Mouse (Mus musculus): ENCODE data around the gene Mbnl2.

Gene Mbnl2

GRCm38 (mm10) chr14:120318326-120318935, 43.0 kb downstream of the Mbnl2 start:
- in situ Hi-C loops (cut with MboI, MseI) = loop anchor here in 1 of 2 experiments (25.0 kb wide), 2 partner anchors 594 to 1044 kb away; partner anchors contain the start of gene Ipo5

DNA sequence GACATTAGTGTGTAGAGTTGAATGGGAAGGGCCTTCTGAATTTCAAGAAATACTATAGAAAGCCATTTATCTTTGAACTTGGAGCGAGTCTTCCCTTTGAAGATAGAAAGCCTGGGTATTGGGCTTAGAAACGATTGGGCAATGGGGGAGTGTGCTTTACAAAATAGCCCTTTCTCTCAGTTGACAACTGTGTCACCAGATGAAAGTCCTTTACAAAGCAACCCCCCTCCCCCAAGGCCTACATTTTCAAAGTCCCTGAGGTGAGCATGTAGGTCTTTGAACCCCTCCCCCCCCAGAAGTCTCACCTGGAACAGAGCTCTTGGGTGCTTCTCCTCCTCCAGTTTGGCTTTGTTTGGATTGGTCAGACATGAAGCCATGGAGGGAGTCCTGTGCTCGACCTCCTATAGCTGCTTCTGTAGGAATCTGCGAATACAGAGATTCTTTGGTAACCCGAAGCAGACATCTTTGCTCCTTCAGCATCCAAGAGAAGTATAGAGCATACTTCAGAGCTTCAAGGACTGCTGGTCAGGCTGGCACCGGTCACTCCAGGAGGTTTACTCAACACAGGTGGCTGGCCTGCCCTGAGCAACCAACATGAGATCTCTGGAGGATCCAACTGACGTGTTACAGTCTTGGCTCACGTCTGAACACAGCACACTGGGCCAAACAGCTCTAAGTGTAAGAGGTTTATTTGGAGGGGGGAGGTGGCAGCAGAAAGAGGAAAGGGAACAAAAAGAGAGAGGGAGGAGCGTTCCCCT, 43.7 kb downstream of the Mbnl2 start:
- in situ Hi-C loops (cut with MboI, MseI) = loop anchor here in 1 of 2 experiments (25.0 kb wide), 2 partner anchors 593 to 1043 kb away; partner anchors contain the start of gene Ipo5

DNA sequence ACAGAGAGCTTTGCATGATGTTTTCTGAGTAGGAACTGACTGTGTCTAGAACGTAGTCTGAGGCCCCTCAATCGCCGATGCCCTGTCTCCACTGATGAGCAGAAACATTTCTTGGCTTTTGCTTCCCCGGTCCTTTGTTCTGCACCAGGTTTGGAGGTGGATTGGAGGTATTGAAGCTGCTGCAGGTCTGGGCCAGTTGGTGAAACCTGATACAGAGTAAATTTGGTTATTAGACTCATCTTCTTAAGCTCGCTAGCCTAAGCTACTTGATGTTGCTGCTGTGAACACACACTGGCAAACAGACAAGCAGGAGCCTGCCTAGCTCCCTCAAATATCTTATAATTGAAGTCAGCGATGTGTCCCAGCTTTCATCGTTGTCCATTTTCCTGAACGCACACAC, 46.6 kb downstream of the Mbnl2 start:
- in situ Hi-C loops (cut with MboI, MseI) = loop anchor here in 1 of 2 experiments (25.0 kb wide), 2 partner anchors 590 to 1040 kb away; partner anchors contain the start of gene Ipo5

DNA sequence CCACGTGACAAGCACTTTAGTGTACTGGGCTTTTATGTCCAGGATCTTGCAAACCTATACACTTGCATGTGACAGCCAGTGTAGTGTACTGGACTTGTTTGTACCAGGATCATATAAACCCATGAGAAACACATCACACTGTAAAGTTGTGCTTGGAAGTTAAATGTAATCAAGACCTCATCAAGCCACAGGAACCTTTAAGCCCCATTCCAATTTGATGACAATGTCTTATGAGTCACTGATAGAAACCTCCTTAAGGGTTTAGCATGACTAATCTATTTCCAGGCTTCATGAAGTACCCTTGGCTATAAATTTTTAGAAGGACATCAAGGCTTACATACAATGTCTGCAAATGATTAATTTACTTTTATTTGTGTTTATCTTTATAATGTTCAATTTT, 47.6 kb downstream of the Mbnl2 start:
- in situ Hi-C loops (cut with MboI, MseI) = loop anchor here in 1 of 2 experiments (25.0 kb wide), 2 partner anchors 589 to 1039 kb away; partner anchors contain the start of gene Ipo5

DNA sequence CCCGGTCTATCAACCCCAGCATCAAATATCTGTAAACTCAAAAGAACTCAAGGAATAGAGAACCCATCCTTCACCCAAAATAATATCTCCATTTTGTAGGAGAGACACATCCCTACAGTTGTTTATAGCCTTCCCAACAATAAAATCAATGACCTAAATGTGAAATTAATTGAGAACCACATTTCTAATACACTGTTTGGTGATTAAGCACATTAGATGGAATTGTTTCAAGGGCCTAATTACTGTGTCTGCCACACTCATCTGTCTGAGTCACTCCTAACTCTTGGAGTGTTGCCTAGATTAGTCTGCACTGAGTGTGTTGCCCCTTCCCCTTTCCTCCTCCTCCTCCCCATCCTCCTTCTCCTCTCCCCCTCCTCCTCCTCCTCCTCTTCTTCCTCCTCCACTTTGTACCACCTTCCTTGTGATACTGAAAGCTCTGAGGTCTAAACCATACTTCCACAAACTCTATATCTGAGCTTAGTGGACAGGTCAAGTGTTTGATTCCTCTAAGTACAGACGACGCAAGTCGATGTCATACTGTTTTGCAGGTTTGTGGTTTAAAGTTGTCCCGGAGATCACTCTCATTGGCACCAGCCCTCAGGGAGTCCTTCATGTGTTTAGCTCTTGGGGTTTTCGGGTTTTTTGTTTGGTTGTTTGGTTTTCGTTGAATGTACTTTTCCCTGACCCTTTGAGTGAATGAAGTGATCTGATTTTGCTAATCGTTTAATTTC, 48.8 kb downstream of the Mbnl2 start:
- in situ Hi-C loops (cut with MboI, MseI) = loop anchor here in 1 of 2 experiments (25.0 kb wide), 2 partner anchors 588 to 1038 kb away; partner anchors contain the start of gene Ipo5

DNA sequence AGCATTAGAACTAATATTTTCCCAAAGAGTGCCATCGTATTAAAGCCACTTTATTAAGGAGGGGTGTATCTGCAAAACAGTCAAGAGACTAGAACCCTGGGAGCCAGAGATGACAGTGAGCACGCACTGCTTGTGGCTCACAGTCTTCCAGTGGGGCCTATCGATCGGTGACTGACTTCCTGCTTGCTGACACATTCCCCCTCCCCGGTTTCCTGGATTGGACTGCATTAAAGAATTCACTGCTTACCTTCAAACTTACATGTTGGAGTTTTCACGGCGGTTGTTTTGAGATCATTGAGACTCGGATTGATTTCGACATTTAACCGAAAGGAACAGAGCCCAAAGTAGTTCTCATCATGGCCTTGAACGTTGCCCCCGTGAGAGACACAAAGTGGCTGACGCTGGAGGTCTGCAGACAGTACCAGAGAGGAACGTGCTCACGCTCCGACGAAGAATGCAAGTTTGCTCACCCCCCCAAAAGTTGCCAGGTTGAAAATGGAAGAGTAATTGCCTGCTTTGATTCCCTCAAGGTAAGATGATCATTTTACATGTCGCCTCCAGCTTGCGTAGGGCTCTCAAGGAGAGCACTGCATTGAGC, 49.5 kb downstream of the Mbnl2 start:
- in situ Hi-C loops (cut with MboI, MseI) = loop anchor here in 1 of 2 experiments (25.0 kb wide), 2 partner anchors 587 to 1037 kb away; partner anchors contain the start of gene Ipo5

DNA sequence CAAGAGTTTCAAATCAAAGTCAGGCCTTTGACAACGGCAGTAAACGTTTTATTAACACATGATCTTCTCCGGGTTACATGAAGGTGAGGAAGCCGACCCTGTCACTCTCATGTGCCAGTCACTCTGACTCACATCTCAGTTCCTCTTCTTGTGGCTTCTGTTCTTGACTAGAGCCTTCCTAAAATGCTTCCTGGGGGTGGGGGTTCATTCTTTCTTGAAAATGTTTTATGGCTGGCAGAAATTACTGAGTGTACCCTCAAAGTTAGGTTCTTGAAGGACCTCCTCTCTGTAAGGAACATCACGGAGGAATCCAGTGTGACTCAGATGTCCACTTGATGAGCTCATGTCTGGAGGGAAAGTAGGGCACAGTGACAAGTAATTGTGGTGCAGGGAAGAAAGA, 50.2 kb downstream of the Mbnl2 start:
- in situ Hi-C loops (cut with MboI, MseI) = no loop called here

DNA sequence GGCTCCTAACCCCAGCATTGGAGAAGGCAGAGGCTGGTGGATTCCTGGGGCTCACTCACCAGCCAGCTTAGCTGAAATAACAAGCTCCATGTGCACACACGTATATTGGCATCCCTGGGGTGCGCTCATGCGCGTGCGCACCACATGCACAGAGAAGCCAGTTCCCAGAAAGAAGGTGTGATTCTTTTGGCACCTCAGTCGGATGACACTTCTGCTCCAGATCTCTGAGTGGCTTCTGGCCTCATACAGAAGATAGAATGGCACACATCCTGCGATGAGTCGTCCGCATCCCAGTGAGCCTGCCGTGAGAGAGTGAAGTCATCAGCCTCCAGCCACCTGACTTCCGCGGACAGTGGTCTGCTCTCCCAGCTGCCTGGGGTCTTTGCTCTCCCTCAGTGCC, 55.0 kb downstream of the Mbnl2 start:
- in situ Hi-C loops (cut with MboI, MseI) = no loop called here

GRCm38 (mm10) chr14:120330881-120331514, 55.5 kb downstream of the Mbnl2 start:
- in situ Hi-C loops (cut with MboI, MseI) = no loop called here

GRCm38 (mm10) chr14:120333465-120334243, 58.2 kb downstream of the Mbnl2 start:
- in situ Hi-C loops (cut with MboI, MseI) = no loop called here

DNA sequence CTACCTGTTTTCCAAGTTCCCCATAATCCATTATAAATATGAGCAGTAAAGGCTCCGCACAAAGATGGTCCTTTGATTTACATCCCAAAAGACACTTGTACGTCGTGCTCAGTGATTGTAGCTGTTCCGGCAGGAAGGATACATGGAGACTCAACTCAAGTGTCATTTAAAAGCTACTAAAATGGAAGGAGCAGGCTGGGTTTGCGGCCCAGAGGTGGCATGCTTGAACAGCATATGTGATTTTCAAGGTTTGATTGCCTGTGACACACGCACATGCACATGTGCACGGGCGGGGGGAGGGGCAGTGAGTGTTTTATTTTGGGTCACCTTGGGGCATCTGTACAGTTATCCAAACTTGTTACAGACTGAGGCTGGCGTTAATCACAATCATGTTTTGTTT, 59.9 kb downstream of the Mbnl2 start:
- in situ Hi-C loops (cut with MboI, MseI) = no loop called here

DNA sequence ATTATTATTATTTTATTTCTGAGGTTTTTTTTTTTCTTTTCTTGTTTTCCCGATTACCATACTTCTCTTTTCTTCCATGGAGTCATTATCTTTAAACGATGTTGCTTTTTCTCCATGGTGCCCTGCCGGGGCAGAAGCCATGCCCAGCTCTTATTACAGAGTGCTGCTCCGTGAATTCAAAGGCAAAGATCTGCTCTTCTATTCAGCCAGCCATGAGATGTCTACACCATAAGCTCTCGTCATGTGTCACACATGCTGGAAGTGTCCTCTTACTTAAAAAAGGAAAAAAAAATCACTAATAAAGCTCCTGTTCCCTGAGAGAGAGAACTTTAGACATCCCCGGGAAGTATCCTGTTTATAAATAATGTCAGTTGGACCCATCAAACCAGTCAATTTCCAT, 60.4 kb downstream of the Mbnl2 start:
- in situ Hi-C loops (cut with MboI, MseI) = no loop called here

GRCm38 (mm10) chr14:120336380-120336779, 60.9 kb downstream of the Mbnl2 start:
- in situ Hi-C loops (cut with MboI, MseI) = no loop called here

DNA sequence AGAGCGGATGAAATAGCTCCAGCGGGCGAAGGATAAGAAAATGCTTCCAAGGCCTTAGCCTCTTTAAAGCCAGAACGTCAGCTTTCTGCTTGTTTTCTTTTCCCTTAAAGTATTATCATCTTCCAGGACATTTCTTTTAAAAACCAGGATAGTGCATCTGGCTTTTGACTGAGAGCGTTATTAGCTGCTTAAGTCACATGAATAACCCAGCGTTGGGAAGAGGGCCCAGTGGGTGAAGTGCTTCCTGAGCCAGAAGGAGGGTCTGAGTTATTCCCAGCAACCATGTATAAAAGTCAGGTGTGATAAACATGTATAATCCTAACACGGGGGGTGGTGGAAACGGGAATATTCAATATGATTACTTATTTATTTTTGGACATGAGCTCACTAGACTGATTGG, 61.4 kb downstream of the Mbnl2 start:
- in situ Hi-C loops (cut with MboI, MseI) = no loop called here

DNA sequence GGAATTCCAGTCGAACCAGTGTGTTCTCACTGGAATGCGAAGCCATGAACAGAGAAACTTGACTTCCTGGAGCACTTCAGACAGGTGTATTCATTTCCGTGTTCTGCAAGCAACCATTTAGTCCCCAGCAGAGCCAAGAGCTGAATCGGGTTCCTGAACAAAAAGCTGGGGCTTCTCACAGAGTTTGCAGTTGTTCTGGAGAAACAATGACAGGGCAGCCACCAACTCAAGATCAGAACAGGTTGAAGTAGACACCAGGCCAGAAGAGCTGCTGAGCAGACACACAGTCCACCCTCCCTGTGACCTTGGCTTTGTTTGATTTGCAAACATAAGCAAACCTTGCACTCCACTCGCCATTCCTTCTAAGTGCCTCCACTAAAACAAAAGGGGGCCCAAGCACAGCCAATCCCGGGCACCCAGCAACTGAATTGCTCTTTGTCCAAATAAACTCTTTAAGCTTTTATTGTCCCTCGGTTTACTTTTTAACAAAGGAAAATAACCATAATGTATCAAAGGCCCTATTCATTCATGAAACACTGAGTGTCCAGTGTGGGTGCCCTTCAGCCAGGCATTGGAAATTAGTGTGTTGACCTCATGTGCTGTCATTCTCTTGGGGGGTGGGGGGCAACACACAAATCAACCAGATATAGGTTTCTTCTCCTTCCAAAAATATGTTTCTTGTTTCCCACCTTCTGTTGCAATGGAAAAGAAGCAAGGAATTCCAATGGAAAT, 62.4 kb downstream of the Mbnl2 start:
- in situ Hi-C loops (cut with MboI, MseI) = no loop called here

- in situ Hi-C loops (cut with MboI, MseI) = no loop called here
These were observed 63.2 kb downstream of the Mbnl2 start for GRCm38 (mm10) chr14:120338706-120339105.

DNA sequence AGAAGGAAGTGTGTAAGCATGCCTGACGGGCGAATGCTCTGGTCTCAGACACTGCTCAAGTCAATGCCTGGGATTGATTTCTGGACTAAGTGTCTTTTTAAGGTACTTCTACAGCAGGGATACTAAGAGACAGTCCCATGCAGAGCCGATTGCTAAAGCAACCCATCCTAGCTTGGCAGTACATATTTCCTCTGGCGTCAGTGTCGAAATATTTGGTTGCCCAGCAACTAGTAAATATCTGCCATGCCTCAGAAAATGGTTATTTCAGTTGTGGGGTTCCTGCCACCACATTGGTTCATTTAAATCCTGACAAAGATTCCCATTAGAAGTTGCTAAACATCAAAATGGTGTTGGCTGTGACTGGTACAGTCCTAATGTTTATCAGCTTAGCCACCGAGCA, 66.4 kb downstream of the Mbnl2 start:
- in situ Hi-C loops (cut with MboI, MseI) = loop anchor here in 1 of 2 experiments (5.0 kb wide), 1 partner anchor 35 kb away; no protein-coding TSS in a partner anchor

DNA sequence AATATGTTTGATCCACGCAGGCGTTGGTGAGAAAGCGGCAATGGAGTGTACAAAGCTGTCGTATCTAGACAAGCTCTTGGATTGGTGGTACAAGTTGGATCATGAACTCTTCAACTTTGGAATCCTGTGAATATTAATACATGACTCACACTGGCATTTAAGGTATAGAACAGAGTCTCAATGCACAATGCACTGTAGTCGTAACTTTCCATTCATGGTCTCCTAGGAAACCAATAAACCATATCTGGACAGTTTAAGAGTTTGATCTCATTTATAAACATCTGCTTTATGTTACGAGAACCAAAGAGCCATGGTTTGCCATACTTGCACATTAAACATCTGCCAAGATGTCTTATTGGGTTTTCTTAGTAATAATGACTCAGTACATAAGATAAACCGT, 66.9 kb downstream of the Mbnl2 start:
- in situ Hi-C loops (cut with MboI, MseI) = loop anchor here in 1 of 2 experiments (5.0 kb wide), 1 partner anchor 35 kb away; no protein-coding TSS in a partner anchor

DNA sequence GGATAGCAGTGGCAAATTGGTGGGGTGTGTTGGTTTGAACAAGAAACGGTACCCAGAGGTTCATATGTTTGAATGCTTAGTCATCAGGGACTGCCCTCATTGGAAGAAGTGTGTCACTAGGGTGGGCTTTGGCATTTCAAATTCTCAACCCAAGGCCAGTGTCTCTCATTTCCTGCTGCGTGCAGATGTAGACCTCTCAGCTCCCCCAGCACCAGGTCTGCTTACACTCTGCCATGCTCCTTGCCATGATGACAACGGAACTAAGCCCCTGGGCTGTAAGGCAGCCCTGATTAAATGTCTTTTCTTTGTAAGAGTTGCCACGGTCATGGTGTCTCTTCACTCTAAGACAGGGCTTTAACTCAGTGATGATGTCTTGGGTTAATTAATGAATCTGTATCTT, 69.2 kb downstream of the Mbnl2 start:
- in situ Hi-C loops (cut with MboI, MseI) = loop anchor here in 1 of 2 experiments (5.0 kb wide), 1 partner anchor 33 kb away; no protein-coding TSS in a partner anchor

Measured in T-helper 17 cell (primary cell).